Mouse (Mus musculus) hindbrain, postnatal 0 days (tissue): ENCODE data around the gene Smad5. TPM values are rescaled to one million over a fixed set of nuclear protein-coding genes. Genes with fewer than 3 reads are reported as not detected.
A peak's percentile ranks its signal among the peaks of the same experiment; 100 is the strongest.

Source experiments
- ATAC-seq: fragments of 200-750 bp; cut with Nextera tagmentation; 2 replicates; pipeline ENCODE4 v1.8.0; 2017; ENCODE audit warnings: mild to moderate bottlenecking, moderate TSS enrichment, moderate library complexity
- DNase-seq: peaks from one replicate; pipeline ENCODE4 v3.0.0-alpha.2; 2015; ENCODE audit warnings: low spot score
- H3K27ac ChIP-seq: fragments of 300-500 bp; sonication (generic); 2 replicates; pipeline ENCODE4 v1.5.1; 2014; ENCODE audit warnings: mild to moderate bottlenecking
- H3K27me3 ChIP-seq: fragments of 300-500 bp; sonication (generic); 2 replicates; pipeline ENCODE4 v1.6.1; 2014; ENCODE audit warnings: low read length, mixed read lengths; ENCODE audit not compliant: insufficient read depth
- H3K36me3 ChIP-seq: fragments of 300-500 bp; sonication (generic); 2 replicates; pipeline ENCODE4 v1.6.1; 2014; ENCODE audit warnings: low read length, mixed read lengths; ENCODE audit not compliant: insufficient read depth
- H3K4me1 ChIP-seq: fragments of 300-500 bp; sonication (generic); 2 replicates; pipeline ENCODE4 v1.6.1; 2014; ENCODE audit warnings: antibody characterized with exemption, low read length, mixed read lengths; ENCODE audit not compliant: insufficient read depth
- H3K4me2 ChIP-seq: fragments of 300-500 bp; sonication (generic); 2 replicates; pipeline ENCODE4 v1.6.1; 2014; ENCODE audit warnings: low read depth, mild to moderate bottlenecking, low read length, moderate library complexity, mixed read lengths
- H3K4me3 ChIP-seq: fragments of 300-500 bp; sonication (generic); 2 replicates; pipeline ENCODE4 v1.5.1; 2014; ENCODE audit warnings: low read length
- H3K9ac ChIP-seq: fragments of 300-500 bp; sonication (generic); replicated peaks from 2 replicates; pipeline ENCODE4 v1.6.1; 2014; ENCODE audit warnings: mild to moderate bottlenecking, low read length, moderate library complexity, mixed read lengths
- H3K9me3 ChIP-seq: fragments of 300-500 bp; sonication (generic); 2 replicates; pipeline ENCODE4 v1.6.1; 2016; ENCODE audit warnings: low read length, mixed read lengths
- CTCF ChIP-seq: IDR thresholded peaks from 2 replicates; pipeline ENCODE4 v1.5.1; 2016; ENCODE audit warnings: antibody characterized with exemption, control low read depth, low read depth
- WGBS: fragments of 180-500 bp; shearing (Covaris S2); extraction: QIAGEN DNeasy Blood & Tissue Kit; methylation state at CpG from one replicate; pipeline ENCODE4 v1.1.7; 2014; 5-methylcytosine and 5-hydroxymethylcytosine counted together
- polyA plus RNA-seq: library from polyadenylated mRNA; unstranded; fragments of >200 nt; fragmentation: Nextera tagmentation; extraction: Ambion mirVana; gene quantifications from 2 replicates; pipeline ENCODE4 v1.2.1, GENCODE M21; 2015
- total RNA-seq: library from RNA; depleted of rRNA; stranded (reverse); fragments of >200 nt; gene quantifications from 2 replicates; pipeline ENCODE4 v1.2.3, GENCODE M21; 2014

Gene Smad5
- total and polyA plus RNA-seq, 2 experiments from 2014 or later = 17.7 to 39.5 TPM

DNA sequence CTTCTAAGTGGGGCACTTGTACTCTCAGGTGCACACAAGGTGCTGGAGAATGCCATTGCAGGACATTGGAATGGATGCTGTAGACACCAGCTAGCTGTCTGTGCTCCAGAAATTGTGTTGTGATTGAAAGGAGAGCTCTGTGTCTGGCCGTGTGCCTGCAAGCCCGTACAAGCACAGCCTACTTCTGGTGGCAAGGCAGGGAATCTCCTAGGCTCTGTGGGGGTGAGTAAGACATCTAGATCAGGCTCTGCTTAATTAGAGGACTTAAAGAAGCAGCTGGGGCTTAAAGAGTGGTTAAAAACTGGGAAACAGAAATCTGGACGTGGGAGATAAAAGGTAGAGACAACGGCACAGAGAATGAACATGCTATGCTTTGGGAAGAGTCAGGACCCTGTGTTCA is 4.8 kb downstream of the Smad5 start:
- no peak for ATAC-seq
- H3K4me1 ChIP-seq = peaks cover 25% of the 10 kb centered on the region
- no peak overlapping the region for H3K4me3 ChIP-seq
- H3K9ac ChIP-seq = 0 out of 2 replicates have a peak overlapping the region, but pooled peaks have one; percentile 17
- 50% methylated on average over 4 of the region's 4 CpGs for WGBS
- H3K36me3 ChIP-seq = no peaks in the 10 kb centered on the region
- no peak overlapping the region for H3K27ac ChIP-seq
- no peak for TF ChIP-seq CTCF
- DNase-seq = peak; percentile 18
- no peaks in the 10 kb centered on the region for H3K9me3 ChIP-seq
- H3K4me2 ChIP-seq = peak overlapping the region; percentile 25
- no peaks in the 10 kb centered on the region for H3K27me3 ChIP-seq

DNA sequence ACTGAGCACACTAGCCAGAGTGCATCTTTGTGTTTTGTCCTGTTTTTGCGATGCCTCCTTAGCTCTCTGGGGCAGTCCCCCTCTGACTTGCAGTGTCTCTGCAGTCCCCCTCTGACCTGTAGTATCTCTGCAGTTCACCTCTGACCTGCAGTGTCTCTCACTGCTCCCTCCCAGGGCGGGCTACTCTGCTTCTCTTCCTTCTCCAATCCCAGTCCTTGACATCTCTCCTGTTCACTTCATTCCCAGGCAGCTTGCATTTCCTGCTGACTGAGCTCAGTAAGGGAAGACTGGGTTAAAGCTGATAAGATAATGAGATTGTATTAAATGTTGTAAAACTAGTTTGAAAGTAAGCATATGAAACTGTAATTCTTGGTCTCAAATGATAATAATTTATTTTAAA is 7.8 kb downstream of the Smad5 start:
- DNase-seq (no peak), ATAC-seq (no peak)
- Histone ChIP-seq H3K4me1 (peaks cover 19% of the 10 kb centered on the region), H3K4me3 (no peak overlapping the region), H3K9me3 (no peaks in the 10 kb centered on the region), H3K27me3 (no peaks in the 10 kb centered on the region), H3K36me3 (no peaks in the 10 kb centered on the region), H3K4me2 (no peak overlapping the region), H3K27ac (no peak overlapping the region), H3K9ac (no peak overlapping the region)
- 55% methylated on average over 2 of the region's 2 CpGs for WGBS
- TF ChIP-seq CTCF = no peak

DNA sequence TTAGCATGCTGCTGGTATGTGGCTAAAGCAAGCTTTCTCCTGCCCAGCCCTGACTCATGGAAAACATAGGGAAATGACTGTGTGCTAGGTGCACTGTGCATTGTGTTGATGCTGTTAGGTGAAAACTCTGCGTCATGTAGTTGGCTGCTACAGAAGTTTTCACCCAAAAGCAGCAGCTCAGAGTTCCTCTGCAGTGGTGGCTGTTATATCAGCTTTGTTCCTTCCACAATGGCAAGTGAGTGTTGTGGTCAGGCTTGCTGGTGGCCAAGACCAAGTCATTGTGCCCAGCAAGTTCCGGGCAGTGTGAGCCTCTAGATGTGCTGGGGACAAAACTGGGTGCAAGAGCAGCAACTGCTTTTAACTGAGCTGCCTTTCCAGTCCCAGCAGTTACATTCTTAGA is 9.4 kb downstream of the Smad5 start:
- no peaks in the 10 kb centered on the region for H3K27me3 ChIP-seq
- no peaks in the 10 kb centered on the region for H3K9me3 ChIP-seq
- no peak overlapping the region for H3K4me2 ChIP-seq
- no peak overlapping the region for H3K9ac ChIP-seq
- TF ChIP-seq CTCF = no peak
- H3K27ac ChIP-seq = no peak overlapping the region
- no peaks in the 10 kb centered on the region for H3K36me3 ChIP-seq
- peaks cover 7% of the 10 kb centered on the region for H3K4me1 ChIP-seq
- WGBS = 82% methylated on average over 2 of the region's 2 CpGs
- no peak overlapping the region for H3K4me3 ChIP-seq
- DNase-seq (no peak), ATAC-seq (no peak)

DNA sequence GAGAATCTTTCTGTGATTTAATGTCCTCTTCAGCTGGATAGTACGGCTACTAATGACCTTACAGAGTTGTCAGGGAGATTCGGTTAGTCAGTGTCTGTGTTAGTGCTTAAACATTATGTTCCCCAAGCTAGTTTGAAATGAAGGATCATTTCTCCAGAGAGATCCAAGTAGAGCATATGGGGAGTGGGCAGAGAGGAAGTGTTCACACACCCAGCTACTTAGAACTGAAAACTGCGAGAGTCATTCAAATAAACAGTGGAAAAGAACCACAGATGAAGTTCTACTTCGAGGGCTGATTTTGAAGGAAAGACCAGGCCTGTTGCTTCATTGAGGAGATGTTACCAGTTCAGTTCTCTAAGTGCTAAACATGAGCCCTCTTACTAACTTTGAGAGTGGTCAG is 23.7 kb downstream of the Smad5 start:
- WGBS = 88% methylated on average over 4 of the region's 4 CpGs
- H3K9me3 ChIP-seq = no peaks in the 10 kb centered on the region
- H3K27me3 ChIP-seq = no peaks in the 10 kb centered on the region
- H3K4me3 ChIP-seq = no peak overlapping the region
- peaks cover 20% of the 10 kb centered on the region; the same call in 1 of the 2 replicates for H3K36me3 ChIP-seq
- H3K27ac ChIP-seq = no peak overlapping the region
- DNase-seq = no peak
- no peaks in the 10 kb centered on the region for H3K4me1 ChIP-seq
- no peak for ATAC-seq
- H3K4me2 ChIP-seq = no peak overlapping the region
- no peak for TF ChIP-seq CTCF
- no peak overlapping the region for H3K9ac ChIP-seq

DNA sequence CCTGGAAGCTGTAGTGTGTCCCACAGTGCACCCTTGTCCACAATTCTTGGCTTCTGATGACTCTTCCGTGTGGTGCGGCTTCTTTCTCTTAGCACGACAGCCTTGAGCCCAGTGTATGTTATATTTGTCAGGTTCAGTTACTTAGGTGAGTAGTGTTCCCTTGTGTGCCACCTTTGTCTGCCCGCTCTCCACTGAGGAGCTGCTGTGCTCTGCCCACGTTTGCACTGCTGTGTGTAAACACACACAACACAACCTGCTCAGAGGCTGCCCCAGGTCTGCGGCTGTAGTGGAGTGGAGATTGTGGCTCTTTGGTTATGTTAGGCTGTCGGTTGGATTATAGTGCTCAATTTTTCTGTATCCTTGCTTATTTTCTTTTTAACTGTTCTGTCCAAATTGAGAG is 26.2 kb downstream of the Smad5 start:
- no peak overlapping the region for H3K27ac ChIP-seq
- H3K4me2 ChIP-seq = no peak overlapping the region
- no peak overlapping the region for H3K9ac ChIP-seq
- TF ChIP-seq CTCF = no peak
- ATAC-seq (no peak), DNase-seq (no peak)
- no peaks in the 10 kb centered on the region for H3K4me1 ChIP-seq
- WGBS = 93% methylated on average over 7 of the region's 7 CpGs
- no peak overlapping the region for H3K4me3 ChIP-seq
- no peaks in the 10 kb centered on the region for H3K9me3 ChIP-seq
- H3K36me3 ChIP-seq = peaks cover 26% of the 10 kb centered on the region; the same call in 1 of the 2 replicates
- H3K27me3 ChIP-seq = no peaks in the 10 kb centered on the region

DNA sequence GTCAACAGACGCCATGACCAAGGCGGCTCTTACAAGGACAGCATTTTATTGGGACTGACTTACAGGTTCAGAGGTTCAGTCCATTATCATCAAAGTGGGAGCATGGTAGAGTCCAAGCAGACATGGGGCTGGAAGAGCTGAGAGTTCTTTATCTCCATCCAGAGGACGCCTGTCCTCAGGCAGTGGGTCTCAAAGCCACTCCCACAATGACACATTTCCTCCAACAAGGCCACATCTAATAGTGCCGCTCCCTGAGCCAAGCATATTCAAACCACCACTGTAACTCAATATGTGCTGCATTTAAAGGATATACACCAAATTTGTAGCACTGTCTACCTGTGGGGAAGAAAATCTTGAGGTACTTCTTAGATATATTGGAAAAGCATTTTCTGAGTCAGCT is 31.8 kb downstream of the Smad5 start:
- H3K4me3 ChIP-seq = no peak overlapping the region
- 84% methylated on average over 4 of the region's 4 CpGs for WGBS
- H3K36me3 ChIP-seq = peaks cover 37% of the 10 kb centered on the region; the same call in 1 of the 2 replicates
- no peak overlapping the region for H3K4me2 ChIP-seq
- DNase-seq (no peak), ATAC-seq (no peak)
- H3K9me3 ChIP-seq = no peaks in the 10 kb centered on the region
- no peak for TF ChIP-seq CTCF
- no peaks in the 10 kb centered on the region for H3K4me1 ChIP-seq
- H3K9ac ChIP-seq = no peak overlapping the region
- no peak overlapping the region for H3K27ac ChIP-seq
- H3K27me3 ChIP-seq = no peaks in the 10 kb centered on the region

DNA sequence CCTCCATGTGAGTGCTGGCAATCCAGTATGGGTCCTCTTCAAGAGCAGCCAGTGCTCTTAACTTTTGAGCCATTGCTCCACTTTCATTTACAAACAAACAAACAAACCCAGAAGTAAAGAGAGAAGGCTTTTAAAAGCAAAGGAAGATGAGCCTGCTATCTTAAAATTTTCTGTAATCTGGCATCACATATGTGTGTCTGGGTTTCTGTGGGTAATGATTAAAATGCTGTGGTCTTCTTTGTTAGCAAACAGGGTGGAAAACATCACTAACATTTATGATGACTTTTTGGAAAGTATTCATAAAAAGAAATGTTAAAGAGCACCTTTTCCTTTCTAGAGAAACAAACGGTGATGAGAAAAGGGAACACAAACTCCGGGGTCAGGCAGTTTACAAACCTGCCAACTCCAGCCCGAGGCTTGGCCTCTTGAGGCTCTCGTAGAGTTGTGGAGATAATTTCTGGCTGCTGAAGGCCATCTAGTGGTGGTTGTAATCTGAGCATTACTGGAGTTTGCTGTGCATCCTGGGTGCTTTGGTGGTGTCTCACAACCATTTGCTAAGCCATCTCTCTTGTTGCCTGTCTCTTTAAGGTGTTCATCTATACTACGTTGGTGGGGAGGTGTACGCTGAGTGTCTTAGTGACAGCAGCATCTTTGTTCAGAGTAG is 32.5 kb downstream of the Smad5 start:
- Histone ChIP-seq H3K4me2 (no peak overlapping the region), H3K9me3 (no peaks in the 10 kb centered on the region), H3K4me1 (no peaks in the 10 kb centered on the region), H3K9ac (no peak overlapping the region), H3K27ac (no peak overlapping the region), H3K27me3 (no peaks in the 10 kb centered on the region), H3K36me3 (peaks cover 39% of the 10 kb centered on the region; the same call in 1 of the 2 replicates), H3K4me3 (no peak overlapping the region)
- DNase-seq (peak; percentile 74), ATAC-seq (peak; percentile 45; the same call in 1 of the 2 replicates)
- 42% methylated on average over 6 of the region's 6 CpGs for WGBS
- peak; percentile 76 for TF ChIP-seq CTCF
